Mouse (Mus musculus) forebrain, embryonic 13.5 days (tissue): ENCODE measurements around the gene C87436. TPM values are rescaled to one million over a fixed set of nuclear protein-coding genes. Genes with fewer than 3 reads are reported as not detected.
A peak's percentile ranks its signal among the peaks of the same experiment; 100 is the strongest.

Experiments used
- ATAC-seq: fragments of 200-750 bp; cut with Nextera tagmentation; 2 replicates; pipeline ENCODE4 v1.8.0; 2017
- H3K27ac ChIP-seq: fragments of 300-500 bp; sonication (generic); 2 replicates; pipeline ENCODE4 v1.5.1; 2015; ENCODE audit warnings: inconsistent platforms, mild to moderate bottlenecking, moderate library complexity
- H3K27me3 ChIP-seq: fragments of 300-500 bp; sonication (generic); 2 replicates; pipeline ENCODE4 v1.6.1; 2015; ENCODE audit warnings: mild to moderate bottlenecking, inconsistent platforms
- H3K36me3 ChIP-seq: fragments of 300-500 bp; sonication (generic); 2 replicates; pipeline ENCODE4 v1.6.1; 2015; ENCODE audit warnings: mild to moderate bottlenecking, inconsistent platforms; ENCODE audit not compliant: poor library complexity, severe bottlenecking
- H3K4me1 ChIP-seq: fragments of 300-500 bp; sonication (generic); 2 replicates; pipeline ENCODE4 v1.6.1; 2015; ENCODE audit warnings: inconsistent platforms
- H3K4me2 ChIP-seq: fragments of 300-500 bp; sonication (generic); 2 replicates; pipeline ENCODE4 v1.6.1; 2015; ENCODE audit warnings: inconsistent platforms, mild to moderate bottlenecking, moderate library complexity
- H3K4me3 ChIP-seq: fragments of 300-500 bp; sonication (generic); 2 replicates; pipeline ENCODE4 v1.5.1; 2015; ENCODE audit warnings: mild to moderate bottlenecking, inconsistent platforms
- H3K9ac ChIP-seq: fragments of 300-500 bp; sonication (generic); 2 replicates; pipeline ENCODE4 v1.6.1; 2015; ENCODE audit warnings: mild to moderate bottlenecking, inconsistent platforms
- H3K9me3 ChIP-seq: fragments of 300-500 bp; sonication (generic); replicated peaks from 2 replicates; pipeline ENCODE4 v1.6.1; 2016; ENCODE audit warnings: inconsistent platforms
- WGBS: fragments of 180-500 bp; shearing (Covaris S2); methylation state at CpG from one replicate; pipeline ENCODE4 v1.1.7; 2015; 5-methylcytosine and 5-hydroxymethylcytosine counted together
- polyA plus RNA-seq: library from polyadenylated mRNA; unstranded; fragments of >200 nt; fragmentation: Nextera tagmentation; extraction: Ambion mirVana; gene quantifications from 2 replicates; pipeline ENCODE4 v1.2.1, GENCODE M21; 2015

The C87436 gene
- polyA plus RNA-seq, 1 experiment from 2014 or later, result 34.1 TPM

- peaks cover 15% of the 10 kb centered on the region for H3K4me1 ChIP-seq
- WGBS, result 4% methylated on average over 9 of the region's 9 CpGs
- peak overlapping the region; percentile 13 for H3K4me3 ChIP-seq
Observed at GRCm38 (mm10) chr6:86400972-86401371, 37.2 kb upstream of the C87436 start.

GRCm38 (mm10) chr6:86402681-86403607, 35.2 kb upstream of the C87436 start:
- Histone ChIP-seq H3K27me3 (no peaks in the 10 kb centered on the region), H3K4me1 (peaks cover 19% of the 10 kb centered on the region), H3K27ac (no peak overlapping the region), H3K4me2 (peak overlapping the region; percentile 86), H3K9ac (peak overlapping the region; percentile 46; the same call in 1 of the 2 replicates), H3K36me3 (peaks cover 10% of the 10 kb centered on the region), H3K4me3 (peak overlapping the region; percentile 81), H3K9me3 (no peaks in the 10 kb centered on the region)
- ATAC-seq, result no peak
- 38% methylated on average over 12 of the region's 12 CpGs for WGBS

More at GRCm38 (mm10) chr6:86400972-86401371, 37.2 kb upstream of the C87436 start:
- no peak for ATAC-seq
- Histone ChIP-seq H3K27me3 (no peaks in the 10 kb centered on the region), H3K27ac (no peak overlapping the region), H3K9me3 (no peaks in the 10 kb centered on the region), H3K4me2 (peak overlapping the region; percentile 45), H3K36me3 (no peaks in the 10 kb centered on the region), H3K9ac (peak overlapping the region; percentile 3; the same call in 1 of the 2 replicates)

- H3K27ac ChIP-seq, result peak overlapping the region; percentile 100
- H3K27me3 ChIP-seq, result no peaks in the 10 kb centered on the region
- peaks cover 20% of the 10 kb centered on the region for H3K4me1 ChIP-seq
- ATAC-seq, result peak; percentile 80
- peak overlapping the region; percentile 86 for H3K4me2 ChIP-seq
- H3K36me3 ChIP-seq, result peaks cover 12% of the 10 kb centered on the region
- H3K9ac ChIP-seq, result peak overlapping the region; percentile 99
- under 1% methylated on average over 15 of the region's 15 CpGs for WGBS
- peak overlapping the region; percentile 81 for H3K4me3 ChIP-seq
- no peaks in the 10 kb centered on the region for H3K9me3 ChIP-seq
Observed at GRCm38 (mm10) chr6:86403728-86404099, 34.5 kb upstream of the C87436 start.

GRCm38 (mm10) chr6:86404100-86404861, 33.9 kb upstream of the C87436 start, which contains the start of gene Tia1:
TSS of gene Tia1 (plus strand) at chr6:86404219.
- WGBS, result under 1% methylated on average over 56 of the region's 62 CpGs
- Histone ChIP-seq H3K9me3 (no peaks in the 10 kb centered on the region), H3K36me3 (peaks cover 12% of the 10 kb centered on the region), H3K27me3 (no peaks in the 10 kb centered on the region), H3K4me2 (peak within 1 kb of the TSS; percentile 86), H3K4me1 (peaks cover 21% of the 10 kb centered on the region), H3K4me3 (peak within 1 kb of the TSS; percentile 81), H3K9ac (peak within 1 kb of the TSS; percentile 99), H3K27ac (peak within 1 kb of the TSS; percentile 100)
- peak; percentile 97 for ATAC-seq

GRCm38 (mm10) chr6:86404996-86405395, 33.2 kb upstream of the C87436 start:
- peak overlapping the region; percentile 99 for H3K9ac ChIP-seq
- peaks cover 27% of the 10 kb centered on the region for H3K4me1 ChIP-seq
- no peaks in the 10 kb centered on the region for H3K27me3 ChIP-seq
- under 1% methylated on average over 11 of the region's 11 CpGs for WGBS
- H3K9me3 ChIP-seq, result no peaks in the 10 kb centered on the region
- no peak for ATAC-seq
- H3K4me3 ChIP-seq, result peak overlapping the region; percentile 81
- peaks cover 15% of the 10 kb centered on the region for H3K36me3 ChIP-seq
- H3K4me2 ChIP-seq, result peak overlapping the region; percentile 86
- H3K27ac ChIP-seq, result peak overlapping the region; percentile 100

GRCm38 (mm10) chr6:86406306-86406705, 31.9 kb upstream of the C87436 start:
- peak overlapping the region; percentile 81 for H3K4me3 ChIP-seq
- H3K4me2 ChIP-seq, result peak overlapping the region; percentile 86
- no peak for ATAC-seq
- peaks cover 27% of the 10 kb centered on the region for H3K4me1 ChIP-seq
- H3K27me3 ChIP-seq, result no peaks in the 10 kb centered on the region
- H3K27ac ChIP-seq, result no peak overlapping the region
- H3K9me3 ChIP-seq, result no peaks in the 10 kb centered on the region
- peaks cover 15% of the 10 kb centered on the region for H3K36me3 ChIP-seq
- H3K9ac ChIP-seq, result peak overlapping the region; percentile 51

- peaks cover 87% of the 10 kb centered on the region for H3K36me3 ChIP-seq
- no peak overlapping the region for H3K27ac ChIP-seq
- no peak overlapping the region for H3K4me3 ChIP-seq
- no peak overlapping the region for H3K4me2 ChIP-seq
- WGBS, result 95% methylated on average over 6 of the region's 6 CpGs
- no peaks in the 10 kb centered on the region for H3K4me1 ChIP-seq
- no peaks in the 10 kb centered on the region for H3K27me3 ChIP-seq
- H3K9ac ChIP-seq, result no peak overlapping the region
- no peaks in the 10 kb centered on the region for H3K9me3 ChIP-seq
- ATAC-seq, result no peak
Observed at GRCm38 (mm10) chr6:86418711-86419110, 19.5 kb upstream of the C87436 start.

GRCm38 (mm10) chr6:86419239-86419638, 18.9 kb upstream of the C87436 start:
- 85% methylated on average over 3 of the region's 3 CpGs for WGBS
- no peak overlapping the region for H3K4me3 ChIP-seq
- H3K36me3 ChIP-seq, result peaks cover 85% of the 10 kb centered on the region
- H3K27ac ChIP-seq, result no peak overlapping the region
- H3K27me3 ChIP-seq, result no peaks in the 10 kb centered on the region
- H3K9ac ChIP-seq, result no peak overlapping the region
- ATAC-seq, result no peak
- no peak overlapping the region for H3K4me2 ChIP-seq
- H3K4me1 ChIP-seq, result no peaks in the 10 kb centered on the region
- H3K9me3 ChIP-seq, result no peaks in the 10 kb centered on the region

- H3K4me3 ChIP-seq, result no peak overlapping the region
- H3K27me3 ChIP-seq, result no peaks in the 10 kb centered on the region
- H3K9me3 ChIP-seq, result no peaks in the 10 kb centered on the region
- no peak for ATAC-seq
- peaks cover 85% of the 10 kb centered on the region for H3K36me3 ChIP-seq
- no peak overlapping the region for H3K9ac ChIP-seq
- no peaks in the 10 kb centered on the region for H3K4me1 ChIP-seq
- no peak overlapping the region for H3K4me2 ChIP-seq
- H3K27ac ChIP-seq, result no peak overlapping the region
- 75% methylated on average over 6 of the region's 6 CpGs for WGBS
Observed at GRCm38 (mm10) chr6:86420491-86420890, 17.7 kb upstream of the C87436 start.

- no peak within 1 kb of the TSS for H3K9ac ChIP-seq
- H3K4me3 ChIP-seq, result no peak within 1 kb of the TSS
- H3K4me2 ChIP-seq, result no peak within 1 kb of the TSS
- WGBS, result 96% methylated on average over 1 of the region's 1 CpGs
- no peaks in the 10 kb centered on the region for H3K27me3 ChIP-seq
- H3K4me1 ChIP-seq, result no peaks in the 10 kb centered on the region
- H3K27ac ChIP-seq, result no peak within 1 kb of the TSS
- no peak for ATAC-seq
- peaks cover 84% of the 10 kb centered on the region for H3K36me3 ChIP-seq
- H3K9me3 ChIP-seq, result no peaks in the 10 kb centered on the region
Observed at GRCm38 (mm10) chr6:86426358-86426757, 11.8 kb upstream of the C87436 start, which contains the start of gene Gm44790. TSS of gene Gm44790 (plus strand) at chr6:86426658.

GRCm38 (mm10) chr6:86431531-86431930, 6.6 kb upstream of the C87436 start:
- no peaks in the 10 kb centered on the region for H3K4me1 ChIP-seq
- H3K27ac ChIP-seq, result no peak overlapping the region
- peaks cover 91% of the 10 kb centered on the region for H3K36me3 ChIP-seq
- no peaks in the 10 kb centered on the region for H3K27me3 ChIP-seq
- no peak overlapping the region for H3K4me2 ChIP-seq
- H3K4me3 ChIP-seq, result no peak overlapping the region
- ATAC-seq, result no peak
- H3K9ac ChIP-seq, result no peak overlapping the region
- H3K9me3 ChIP-seq, result no peaks in the 10 kb centered on the region
- 94% methylated on average over 3 of the region's 3 CpGs for WGBS

- H3K27ac ChIP-seq, result no peak overlapping the region
- no peak for ATAC-seq
- H3K4me1 ChIP-seq, result no peaks in the 10 kb centered on the region
- H3K4me3 ChIP-seq, result no peak overlapping the region
- H3K4me2 ChIP-seq, result no peak overlapping the region
- no peaks in the 10 kb centered on the region for H3K9me3 ChIP-seq
- WGBS, result 90% methylated on average over 1 of the region's 1 CpGs
- no peaks in the 10 kb centered on the region for H3K27me3 ChIP-seq
- H3K36me3 ChIP-seq, result peaks cover 73% of the 10 kb centered on the region
- no peak overlapping the region for H3K9ac ChIP-seq
Observed at GRCm38 (mm10) chr6:86433696-86434095, 4.5 kb upstream of the C87436 start.
